Mouse (Mus musculus) megakaryocyte, embryonic 14.5 days (primary cell): ENCODE measurements around the gene Iqcf3.

ENCODE experiments used
- FLI1 ChIP-seq: IDR thresholded peaks from 2 replicates; pipeline ENCODE4 v1.6.1; 2012; ENCODE audit warnings: low read length, inconsistent platforms, mixed read lengths
- GATA1 ChIP-seq: IDR thresholded peaks from 3 replicates; pipeline ENCODE4 v1.6.1; 2012; ENCODE audit warnings: mixed read lengths, low read length, inconsistent platforms, borderline replicate concordance

GRCm38 (mm10) chr9:106470991-106471750 is 90.3 kb downstream of the Iqcf3 start:
- TF ChIP-seq FLI1, result no peak
- TF ChIP-seq GATA1, result no peak
